Mouse (Mus musculus): ENCODE measurements at regions not wholly inside any gene's neighbourhood (a gene's known extent, or its start where the extent isn't known, plus 50 kb on each side); places are given as distances from the start of the nearest gene placed in this dataset.

GRCm38 (mm10) chr6:52084622-52085021 lies 72.3 kb upstream of the Skap2 start:
- TF ChIP-seq CTCF (IDR thresholded peaks at IDR 0.05; ENCODE audit: borderline replicate concordance, insufficient read depth, low read length) (no peak), POLR2A (IDR thresholded peaks at IDR 0.05; ENCODE audit: low read depth, low read length) (no peak)
- no peak overlapping the region for H3K27ac ChIP-seq (ENCODE audit: insufficient read depth, low read length)
- no peaks in the 10 kb centered on the region for H3K4me1 ChIP-seq (ENCODE audit: control insufficient read depth, insufficient read depth, low read length)
- H3K4me3 ChIP-seq (ENCODE audit: insufficient read depth, low read length) = no peak overlapping the region

- TF ChIP-seq CTCF (IDR thresholded peaks at IDR 0.05; ENCODE audit: borderline replicate concordance, insufficient read depth, low read length) (no peak), POLR2A (IDR thresholded peaks at IDR 0.05; ENCODE audit: low read depth, low read length) (no peak)
These were observed 67.2 kb upstream of the Skap2 start for GRCm38 (mm10) chr6:52079501-52079900.

GRCm38 (mm10) chr6:52078530-52079340 lies 66.4 kb upstream of the Skap2 start:
- no peak for TF ChIP-seq CTCF (IDR thresholded peaks at IDR 0.05; ENCODE audit: borderline replicate concordance, insufficient read depth, low read length)
- no peak for TF ChIP-seq POLR2A (IDR thresholded peaks at IDR 0.05; ENCODE audit: low read depth, low read length)
- Histone ChIP-seq H3K4me3 (ENCODE audit: insufficient read depth, low read length) (no peak overlapping the region), H3K4me1 (ENCODE audit: control insufficient read depth, insufficient read depth, low read length) (peaks cover 15% of the 10 kb centered on the region; the same call in 1 of the 2 replicates), H3K27ac (ENCODE audit: insufficient read depth, low read length) (no peak overlapping the region)

More at GRCm38 (mm10) chr6:52079501-52079900, 67.2 kb upstream of the Skap2 start:
- no peak overlapping the region for H3K4me3 ChIP-seq (ENCODE audit: insufficient read depth, low read length)
- H3K4me1 ChIP-seq (ENCODE audit: control insufficient read depth, insufficient read depth, low read length) = peaks cover 15% of the 10 kb centered on the region; the same call in 1 of the 2 replicates
- H3K27ac ChIP-seq (ENCODE audit: insufficient read depth, low read length) = peak overlapping the region; percentile 11; the same call in 1 of the 2 replicates

GRCm38 (mm10) chr6:52076179-52076932 lies 64.0 kb upstream of the Skap2 start:
- no peak overlapping the region; the same call in 1 of the 2 replicates for H3K27ac ChIP-seq (ENCODE audit: insufficient read depth, low read length)
- no peak overlapping the region for H3K4me3 ChIP-seq (ENCODE audit: insufficient read depth, low read length)
- no peak for TF ChIP-seq POLR2A (IDR thresholded peaks at IDR 0.05; ENCODE audit: low read depth, low read length)
- no peak for TF ChIP-seq CTCF (IDR thresholded peaks at IDR 0.05; ENCODE audit: borderline replicate concordance, insufficient read depth, low read length)
- H3K4me1 ChIP-seq (ENCODE audit: control insufficient read depth, insufficient read depth, low read length) = peaks cover 15% of the 10 kb centered on the region; the same call in 1 of the 2 replicates

GRCm38 (mm10) chr6:52074904-52075303 lies 62.6 kb upstream of the Skap2 start:
- H3K4me1 ChIP-seq (ENCODE audit: control insufficient read depth, insufficient read depth, low read length) = peaks cover 15% of the 10 kb centered on the region; the same call in 1 of the 2 replicates
- H3K4me3 ChIP-seq (ENCODE audit: insufficient read depth, low read length) = no peak overlapping the region
- no peak overlapping the region for H3K27ac ChIP-seq (ENCODE audit: insufficient read depth, low read length)
- TF ChIP-seq CTCF (IDR thresholded peaks at IDR 0.05; ENCODE audit: borderline replicate concordance, insufficient read depth, low read length) (no peak), POLR2A (IDR thresholded peaks at IDR 0.05; ENCODE audit: low read depth, low read length) (no peak)

GRCm38 (mm10) chr6:52067151-52067550 lies 54.8 kb upstream of the Skap2 start:
- TF ChIP-seq POLR2A (IDR thresholded peaks at IDR 0.05; ENCODE audit: low read depth, low read length) (no peak), CTCF (IDR thresholded peaks at IDR 0.05; ENCODE audit: borderline replicate concordance, insufficient read depth, low read length) (no peak)

GRCm38 (mm10) chr6:52065652-52066051 lies 53.3 kb upstream of the Skap2 start:
- no peak for TF ChIP-seq CTCF (IDR thresholded peaks at IDR 0.05; ENCODE audit: borderline replicate concordance, insufficient read depth, low read length)
- TF ChIP-seq POLR2A (IDR thresholded peaks at IDR 0.05; ENCODE audit: low read depth, low read length) = no peak
- H3K4me3 ChIP-seq (ENCODE audit: insufficient read depth, low read length) = no peak overlapping the region
- H3K4me1 ChIP-seq (ENCODE audit: control insufficient read depth, insufficient read depth, low read length) = peaks cover 6% of the 10 kb centered on the region; the same call in 1 of the 2 replicates
- no peak overlapping the region for H3K27ac ChIP-seq (ENCODE audit: insufficient read depth, low read length)

More at GRCm38 (mm10) chr6:52067151-52067550, 54.8 kb upstream of the Skap2 start:
- Histone ChIP-seq H3K4me3 (ENCODE audit: insufficient read depth, low read length) (no peak overlapping the region), H3K4me1 (ENCODE audit: control insufficient read depth, insufficient read depth, low read length) (peaks cover 6% of the 10 kb centered on the region; the same call in 1 of the 2 replicates), H3K27ac (ENCODE audit: insufficient read depth, low read length) (peak overlapping the region; percentile 90)

- no peak overlapping the region for H3K4me3 ChIP-seq (ENCODE audit: insufficient read depth, low read length)
- TF ChIP-seq POLR2A (IDR thresholded peaks at IDR 0.05; ENCODE audit: low read depth, low read length) (no peak), CTCF (IDR thresholded peaks at IDR 0.05; ENCODE audit: borderline replicate concordance, insufficient read depth, low read length) (no peak)
- H3K27ac ChIP-seq (ENCODE audit: insufficient read depth, low read length) = no peak overlapping the region
- peaks cover 6% of the 10 kb centered on the region; the same call in 1 of the 2 replicates for H3K4me1 ChIP-seq (ENCODE audit: control insufficient read depth, insufficient read depth, low read length)
These were observed 52.0 kb upstream of the Skap2 start for GRCm38 (mm10) chr6:52064176-52065015.

Measured in embryonic fibroblast, embryonic 13.5 days (primary cell).